Mouse (Mus musculus): ENCODE measurements around the gene Map3k15. TPM values are rescaled to one million over a fixed set of nuclear protein-coding genes. Genes with fewer than 3 reads are reported as not detected.

Gene Map3k15
- 1 to 10 TPM; 1.4 to 1.5 TPM for total RNA-seq (2021)

DNA sequence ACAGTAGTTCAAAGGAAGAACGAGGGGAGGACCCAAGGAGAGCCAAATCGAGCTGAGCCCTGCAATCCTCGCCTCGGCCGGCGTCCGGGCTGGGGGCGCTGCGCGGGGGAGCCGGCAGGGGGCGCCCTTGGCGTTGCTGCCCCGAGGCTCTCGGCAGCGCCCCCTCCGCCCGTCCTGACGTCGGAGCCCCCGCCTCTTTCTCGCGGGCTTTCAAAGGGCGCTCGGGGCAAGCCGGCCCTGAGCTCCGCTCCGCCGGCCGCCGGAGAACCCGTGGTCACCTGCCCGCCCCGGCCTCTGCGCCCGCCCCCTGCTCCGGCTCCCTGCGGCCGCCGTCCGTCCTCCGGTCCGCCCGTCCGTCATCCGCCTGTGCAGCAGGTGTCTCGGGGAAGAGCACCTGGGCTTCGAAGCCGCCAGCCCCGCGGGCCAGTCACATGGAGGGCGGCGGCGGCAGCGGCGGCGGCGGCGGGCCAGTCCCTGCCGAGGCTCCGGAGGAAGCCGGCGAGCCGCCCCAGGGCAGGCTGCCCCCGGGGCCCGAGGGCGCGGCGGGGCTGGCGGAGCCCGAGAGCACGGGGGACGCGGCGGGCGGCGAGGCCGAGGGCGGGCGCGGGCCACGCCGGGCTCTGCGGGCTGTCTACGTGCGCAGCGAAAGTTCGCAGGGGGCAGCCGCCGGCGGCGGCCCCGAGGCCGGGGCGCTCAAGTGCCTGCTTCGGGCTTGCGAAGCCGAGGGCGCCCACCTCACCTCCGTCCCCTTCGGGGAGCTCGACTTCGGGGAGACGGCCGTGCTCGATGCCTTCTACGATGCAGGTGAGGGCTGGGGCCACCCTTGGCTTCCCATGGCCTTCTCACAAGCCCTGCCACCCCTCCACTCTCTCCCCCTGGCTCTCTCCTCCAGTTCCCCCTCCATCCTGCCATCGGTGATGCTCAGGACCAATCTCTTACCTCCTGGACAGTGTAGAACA is at the start of gene Map3k15:
Gene Map3k15, plus strand, starts transcription at position 432 of the 959 bp plus-strand sequence.
- peak; percentile 31 to 36 for DNase-seq (ENCODE audit: extremely low spot score in 1 of 2, low spot score in 1 of 2)

DNA sequence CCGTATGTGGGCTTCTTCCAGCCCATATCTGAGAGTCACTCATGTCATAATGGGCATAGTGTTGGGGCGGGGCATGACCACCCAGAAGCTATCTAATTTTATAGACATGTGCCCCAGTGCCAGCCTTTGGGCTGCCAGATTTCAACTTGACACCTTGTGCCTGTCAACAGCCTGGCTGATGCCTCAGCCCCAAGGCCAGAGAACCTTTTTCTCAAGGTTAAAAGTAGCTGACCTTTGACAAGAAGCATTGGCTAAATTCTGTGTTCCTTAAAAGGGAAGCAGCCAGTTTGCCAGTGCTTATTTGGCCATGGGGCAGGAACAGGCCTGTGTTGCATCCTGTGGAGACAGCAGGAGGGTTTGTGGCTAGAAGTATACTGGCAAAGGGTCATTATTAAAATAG is 45.7 kb upstream of the Map3k15 start:
- no peak for DNase-seq (ENCODE audit: extremely low spot score in 1 of 2, low spot score in 1 of 2)

DNA sequence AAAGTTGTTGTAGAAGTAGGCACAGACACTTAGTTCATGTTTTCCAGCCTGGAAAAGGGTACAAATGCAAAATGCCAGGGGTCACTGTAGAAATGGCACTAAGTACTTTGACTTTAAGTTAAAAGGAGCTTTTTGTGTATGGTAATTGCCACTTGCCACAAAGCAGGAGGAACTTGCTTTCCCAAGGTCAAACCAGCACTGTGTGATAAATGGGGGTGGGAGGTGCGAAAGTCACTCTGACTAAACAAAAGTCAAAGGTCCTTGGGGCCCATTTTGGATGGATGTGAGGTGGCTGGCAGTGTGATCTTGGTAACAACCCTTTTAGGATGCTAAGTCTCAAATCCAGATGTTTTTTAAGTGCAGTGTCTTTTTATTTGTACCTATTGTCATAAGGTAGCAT is 44.6 kb upstream of the Map3k15 start:
- no peak for DNase-seq (ENCODE audit: extremely low spot score in 1 of 2, low spot score in 1 of 2)

DNA sequence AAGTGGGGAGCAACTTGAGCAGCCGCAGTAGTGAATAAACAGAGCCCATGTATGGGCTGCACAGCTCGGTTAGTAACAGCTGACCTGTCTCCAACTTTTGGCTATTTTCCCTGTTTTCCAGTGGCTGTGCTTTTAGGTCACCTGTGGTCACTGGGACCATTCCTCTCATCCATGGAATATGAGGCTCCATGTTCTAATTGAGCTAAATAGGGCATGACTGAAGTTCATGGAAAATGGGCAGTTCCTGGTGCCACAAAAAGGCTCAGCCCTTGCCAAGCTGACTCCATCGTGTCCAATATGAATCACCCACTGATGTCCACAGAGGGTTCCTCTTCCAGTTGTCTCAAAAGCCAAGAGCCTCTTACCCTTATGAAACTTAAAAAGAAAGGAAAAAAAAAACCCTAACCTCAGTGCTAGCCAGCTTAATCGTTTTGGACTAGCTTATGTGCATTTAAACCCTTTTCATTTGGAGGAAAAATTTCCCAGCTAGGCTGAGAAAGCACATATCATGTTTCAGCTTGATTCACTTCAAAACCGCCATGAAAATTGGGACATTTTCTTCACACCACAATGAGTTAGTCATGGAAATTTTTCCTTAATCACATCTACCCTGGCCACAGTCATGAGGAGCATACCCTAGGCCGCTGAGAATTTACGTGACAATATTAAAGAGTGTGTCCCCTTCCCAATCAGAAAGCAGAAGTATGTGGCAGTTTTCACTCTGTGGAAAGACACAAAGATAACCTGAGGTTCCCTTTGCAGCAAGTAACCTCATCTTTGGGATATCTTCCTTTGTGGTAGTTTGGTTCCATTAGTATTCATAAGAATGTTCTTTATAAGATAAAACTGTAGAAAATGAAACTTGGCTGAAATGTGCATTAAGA is 34.4 kb upstream of the Map3k15 start:
- DNase-seq (ENCODE audit: extremely low spot score in 1 of 2, low spot score in 1 of 2) = no peak

DNA sequence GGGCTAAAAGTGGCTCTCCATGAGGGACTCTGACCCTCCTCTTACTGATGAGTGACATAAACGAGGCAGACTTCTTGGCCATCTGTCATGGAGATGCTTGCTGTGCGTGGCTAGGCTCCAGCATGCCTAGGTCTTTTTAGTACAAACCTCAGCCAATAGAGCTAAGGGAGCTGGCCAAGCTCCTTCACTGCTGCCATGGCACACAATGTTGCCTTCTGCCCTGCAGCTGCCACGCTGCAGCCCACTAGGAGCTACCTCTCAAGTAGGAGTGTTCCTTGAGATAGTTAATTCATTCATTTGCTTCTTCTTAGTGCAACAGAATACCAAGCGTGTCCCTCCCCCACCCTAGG is 33.8 kb upstream of the Map3k15 start:
- no peak for DNase-seq (ENCODE audit: extremely low spot score in 1 of 2, low spot score in 1 of 2)

DNA sequence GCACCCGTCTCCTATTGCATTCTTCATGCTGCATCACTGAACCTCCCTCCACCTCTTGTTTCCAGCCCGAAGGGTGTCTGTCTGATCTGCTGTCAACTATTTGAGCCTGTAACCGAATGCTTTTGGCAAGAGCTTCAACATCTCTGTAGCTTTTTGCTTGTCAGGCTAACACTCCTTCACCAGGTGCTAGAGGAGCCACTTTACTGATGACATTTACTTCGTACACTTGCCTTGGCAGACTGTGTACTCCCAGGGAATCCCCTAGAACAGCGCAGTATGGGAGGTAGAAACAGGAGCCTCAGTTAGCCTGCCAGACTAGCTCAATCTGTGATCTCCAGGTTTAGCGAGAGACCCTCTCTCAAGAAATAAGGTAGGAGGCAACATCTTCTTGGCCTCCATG is 32.8 kb upstream of the Map3k15 start:
- DNase-seq (ENCODE audit: extremely low spot score in 1 of 2, low spot score in 1 of 2) = no peak

DNA sequence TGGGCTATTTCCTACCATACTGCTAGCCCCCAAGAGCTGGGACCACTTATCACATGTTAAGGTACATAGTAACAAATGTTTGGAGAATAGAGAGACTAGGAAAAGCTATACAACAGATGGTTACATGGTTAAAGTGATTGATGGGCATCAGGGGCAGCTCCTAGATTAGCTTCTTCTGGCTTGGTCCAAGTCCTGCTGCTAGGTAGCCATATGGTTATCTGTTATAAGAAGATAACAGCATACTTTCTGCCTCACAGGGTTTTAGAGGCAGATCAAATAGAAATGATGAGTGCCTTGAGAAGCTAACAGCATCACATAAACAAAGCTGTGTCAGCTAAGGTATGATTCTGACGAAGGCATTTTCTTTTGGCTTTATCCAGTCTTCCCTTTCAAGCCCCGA is 26.8 kb upstream of the Map3k15 start:
- DNase-seq (ENCODE audit: extremely low spot score in 1 of 2, low spot score in 1 of 2) = no peak

DNA sequence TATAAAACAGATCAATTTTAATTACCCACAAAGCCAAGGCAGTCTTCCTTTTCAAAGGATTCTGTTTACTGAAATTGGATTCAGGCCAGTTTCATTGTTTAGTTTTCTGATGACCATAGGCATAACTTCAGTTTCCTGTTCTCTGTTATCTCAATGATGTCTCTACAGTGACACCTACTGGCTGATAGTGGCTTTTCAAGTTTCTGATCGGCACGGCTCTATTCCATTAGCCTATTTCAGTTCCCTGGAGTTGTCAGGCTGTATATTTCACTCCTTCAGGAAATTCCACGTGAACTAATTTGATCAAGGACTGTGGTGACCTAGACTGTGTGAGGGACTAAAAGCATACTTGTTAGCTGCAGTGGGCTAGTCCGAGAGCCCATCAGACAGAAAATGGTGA is 25.0 kb upstream of the Map3k15 start:
- peak in 1 of 2 experiments; percentile 57 for DNase-seq (ENCODE audit: extremely low spot score in 1 of 2, low spot score in 1 of 2)

DNA sequence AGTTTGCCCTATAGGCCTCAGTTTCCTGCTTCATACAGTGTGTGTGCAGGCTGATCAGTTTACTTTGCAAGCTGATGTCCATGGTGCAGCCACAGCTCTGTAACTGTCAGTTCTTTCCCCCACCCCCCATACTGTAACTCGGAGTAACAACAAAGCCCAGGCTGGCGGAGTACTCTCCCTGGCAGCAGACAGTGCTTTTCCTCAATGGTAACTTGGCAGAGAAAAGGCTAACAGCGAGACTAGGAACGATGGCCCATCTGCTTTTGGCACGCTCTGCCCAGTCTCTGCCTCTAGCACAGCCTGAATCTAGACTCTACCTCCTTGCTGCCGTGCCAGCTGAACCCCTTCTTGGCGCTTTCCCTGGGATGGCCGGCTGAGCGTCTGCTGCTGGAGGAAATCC is 24.3 kb upstream of the Map3k15 start:
- peak; percentile 10 to 14 for DNase-seq (ENCODE audit: extremely low spot score in 1 of 2, low spot score in 1 of 2)

DNA sequence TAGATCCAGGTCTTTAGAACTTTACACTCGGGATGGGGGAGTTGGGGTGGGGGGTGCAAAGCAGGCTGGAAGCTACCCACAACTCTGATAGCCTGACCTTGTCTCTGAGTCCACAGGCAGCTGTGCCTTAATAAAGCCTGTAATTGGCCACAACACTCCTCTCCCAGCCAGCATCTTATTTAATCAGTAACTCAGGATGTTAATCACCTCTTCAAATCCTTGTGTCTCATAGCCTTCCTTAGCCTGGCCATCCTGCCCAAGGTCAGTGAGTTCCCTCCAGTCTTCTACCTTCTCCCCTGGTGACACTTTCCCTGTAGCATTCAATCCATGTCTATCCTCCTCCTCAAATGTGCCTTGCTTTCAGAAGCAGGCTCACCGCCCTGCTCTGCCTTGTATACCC is 19.2 kb upstream of the Map3k15 start:
- DNase-seq (ENCODE audit: extremely low spot score in 1 of 2, low spot score in 1 of 2) = no peak

DNA sequence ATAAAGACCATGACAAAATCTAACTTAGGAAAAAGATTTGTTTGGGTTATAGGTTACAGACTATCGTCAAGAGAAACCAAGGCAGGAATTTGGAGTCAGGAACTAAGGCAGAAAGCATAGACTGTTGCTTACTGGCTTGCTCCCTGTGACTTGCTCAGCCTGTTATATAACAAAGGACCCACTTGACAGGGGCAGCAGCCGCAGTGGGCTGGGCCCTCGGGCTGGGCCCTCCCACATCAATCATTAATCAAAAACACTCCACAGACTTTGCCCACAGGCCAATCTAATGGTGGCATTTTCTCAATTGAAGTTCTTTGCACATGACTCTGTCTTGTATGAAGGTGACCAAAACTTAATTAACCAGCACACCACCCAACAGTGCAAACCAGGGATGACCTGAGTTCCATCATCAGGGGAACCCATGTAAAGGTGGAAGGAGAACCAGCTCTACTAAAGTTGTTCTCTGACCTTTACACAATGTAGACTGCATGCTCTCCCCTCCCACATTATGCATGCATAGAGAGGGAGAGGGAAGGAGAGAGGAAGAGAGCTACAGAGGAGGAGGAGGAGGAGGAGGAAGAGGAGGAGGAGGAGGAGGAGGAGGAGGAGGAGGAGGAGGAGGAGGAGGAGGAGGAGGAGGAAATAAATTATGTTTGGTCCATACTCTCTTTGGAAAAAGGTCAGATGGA is 17.0 kb upstream of the Map3k15 start:
- DNase-seq (ENCODE audit: extremely low spot score in 1 of 2, low spot score in 1 of 2) = no peak

DNA sequence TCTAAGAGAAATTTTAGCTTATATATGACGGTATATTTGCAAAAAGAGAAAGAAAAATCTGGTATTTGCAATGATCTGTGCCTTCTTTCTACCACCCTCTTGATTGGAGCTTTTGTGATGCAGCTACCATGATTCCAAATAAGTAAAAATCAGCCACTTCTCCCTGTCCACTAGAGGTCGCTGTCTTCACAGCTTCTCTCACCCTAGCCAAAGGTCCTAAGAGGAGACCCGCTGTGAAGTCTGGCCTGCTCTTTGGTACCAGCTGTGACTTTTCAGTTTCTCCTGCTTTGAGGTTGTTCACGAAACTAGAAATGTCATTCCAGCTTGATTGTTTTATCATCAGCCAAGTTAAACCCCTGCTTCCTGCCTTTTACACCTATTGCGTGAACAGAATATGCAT is 14.5 kb upstream of the Map3k15 start:
- no peak for DNase-seq (ENCODE audit: extremely low spot score in 1 of 2, low spot score in 1 of 2)

DNA sequence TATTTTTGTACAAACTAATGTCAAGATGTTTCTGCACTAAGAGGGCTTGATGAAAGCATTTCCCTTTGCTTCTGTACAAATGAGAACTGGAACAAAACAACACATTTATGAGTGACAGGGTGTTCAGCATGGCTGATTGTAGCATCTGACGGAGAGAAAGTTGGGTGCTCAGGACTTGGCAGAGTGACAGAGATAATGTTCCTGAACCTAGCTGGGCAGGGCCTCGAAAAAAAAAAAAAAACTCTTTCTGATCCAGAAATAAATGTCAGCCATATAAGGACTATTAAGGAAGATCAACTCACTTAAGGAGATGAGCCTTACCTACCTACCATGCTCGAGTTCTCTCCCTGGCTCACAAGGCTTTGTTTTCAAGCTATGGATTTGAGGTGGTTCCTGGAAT is 12.0 kb upstream of the Map3k15 start:
- DNase-seq (ENCODE audit: extremely low spot score in 1 of 2, low spot score in 1 of 2) = no peak

DNA sequence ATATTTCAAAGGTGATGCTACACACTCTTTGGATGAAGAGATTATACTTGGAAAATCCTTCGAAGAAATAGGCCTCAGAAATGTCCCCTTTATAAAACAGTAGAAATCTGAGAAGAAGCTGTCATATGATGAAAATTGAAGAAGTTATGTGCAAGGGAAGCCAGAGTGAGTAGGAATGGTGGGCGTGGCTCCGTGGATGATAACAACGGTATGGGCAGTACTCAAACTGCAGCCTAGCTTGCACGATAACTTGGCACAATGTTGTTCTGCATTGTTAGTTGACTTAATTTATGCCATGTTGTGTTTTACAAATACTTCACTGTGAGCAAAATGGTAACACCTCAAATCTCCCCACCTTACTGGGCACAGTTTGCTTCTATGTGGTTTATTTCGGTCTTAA is 7.6 kb downstream of the Map3k15 start:
- no peak for DNase-seq (ENCODE audit: extremely low spot score in 1 of 2, low spot score in 1 of 2)

DNA sequence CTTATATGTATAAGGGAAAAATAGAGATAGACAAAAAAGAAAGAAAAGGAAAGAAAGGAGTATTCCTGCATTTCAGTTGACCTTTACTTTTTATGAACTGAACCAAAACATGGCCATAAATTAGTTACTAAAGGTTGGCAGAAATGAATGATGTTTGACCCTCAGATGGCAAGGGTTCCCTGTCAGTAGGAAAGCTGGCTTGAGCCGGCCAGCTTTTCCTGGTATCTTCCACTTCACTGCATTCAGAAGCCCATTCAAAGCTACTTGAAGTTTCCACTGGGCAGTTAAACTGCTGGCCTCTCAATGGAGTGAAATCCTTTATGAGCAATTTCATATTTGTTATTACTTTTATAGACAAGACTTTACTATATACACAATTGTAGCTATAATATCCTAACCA is 65.1 kb downstream of the Map3k15 start:
- no peak for DNase-seq (ENCODE audit: extremely low spot score in 1 of 2, low spot score in 1 of 2)

DNA sequence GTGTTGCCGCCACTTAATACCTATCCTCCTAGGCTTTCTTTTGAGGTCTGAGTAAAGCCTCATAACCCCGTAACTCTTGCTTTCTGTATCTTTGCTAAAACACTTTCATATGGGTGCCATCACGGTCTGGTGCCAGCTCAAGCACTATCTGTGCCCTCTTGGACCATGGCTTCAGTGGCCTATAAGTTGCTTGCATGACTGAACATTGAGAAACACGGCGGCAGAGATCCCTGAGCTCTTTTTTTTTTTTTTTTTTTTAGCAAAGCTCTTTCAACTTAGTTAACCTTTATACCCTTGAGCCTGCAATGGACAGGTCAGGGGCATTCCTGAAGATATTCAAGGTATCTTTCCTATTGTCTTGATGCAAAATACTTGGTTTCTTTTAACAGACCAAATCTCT is 66.4 kb downstream of the Map3k15 start:
- no peak for DNase-seq (ENCODE audit: extremely low spot score in 1 of 2, low spot score in 1 of 2)

DNA sequence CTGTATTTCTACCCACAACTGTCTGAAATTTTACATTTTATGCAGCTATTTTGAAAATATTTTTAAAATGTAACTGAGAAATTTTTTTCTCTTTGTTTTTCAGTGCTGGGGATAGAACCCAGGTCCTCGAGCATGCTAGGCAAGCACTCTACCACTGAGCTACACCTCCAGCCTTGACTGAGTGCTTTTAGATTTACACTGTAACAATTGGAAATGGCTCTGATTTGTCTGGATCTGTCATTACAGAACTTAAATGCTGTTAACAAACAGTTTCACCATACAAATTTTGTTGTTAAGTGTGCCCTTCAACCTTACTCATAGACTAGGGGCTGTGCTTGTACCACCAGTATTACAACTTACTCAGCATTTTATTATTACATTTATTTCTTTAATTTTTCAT is 103.7 kb downstream of the Map3k15 start:
- no peak for DNase-seq (ENCODE audit: extremely low spot score in 1 of 2, low spot score in 1 of 2)

DNA sequence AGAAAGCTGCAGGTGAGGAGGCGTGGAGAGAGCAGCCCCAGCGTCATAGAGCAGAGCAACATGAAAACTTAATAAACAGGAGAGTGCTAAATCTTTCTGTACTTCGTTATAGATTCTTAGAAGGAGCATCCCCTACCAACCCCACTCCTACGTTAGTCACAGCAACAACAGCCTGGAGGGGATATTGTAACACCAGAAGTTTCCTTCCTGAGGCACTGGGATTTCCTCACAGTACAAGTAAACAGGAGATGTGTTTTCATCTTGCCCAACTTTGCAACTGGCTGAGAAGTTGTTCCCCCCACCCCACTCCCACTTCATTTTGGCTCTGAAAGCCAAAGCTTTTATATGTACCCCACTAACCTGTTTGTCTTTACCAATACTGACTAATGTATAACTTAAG is 119.6 kb downstream of the Map3k15 start:
- no peak for DNase-seq (ENCODE audit: extremely low spot score in 1 of 2, low spot score in 1 of 2)

DNA sequence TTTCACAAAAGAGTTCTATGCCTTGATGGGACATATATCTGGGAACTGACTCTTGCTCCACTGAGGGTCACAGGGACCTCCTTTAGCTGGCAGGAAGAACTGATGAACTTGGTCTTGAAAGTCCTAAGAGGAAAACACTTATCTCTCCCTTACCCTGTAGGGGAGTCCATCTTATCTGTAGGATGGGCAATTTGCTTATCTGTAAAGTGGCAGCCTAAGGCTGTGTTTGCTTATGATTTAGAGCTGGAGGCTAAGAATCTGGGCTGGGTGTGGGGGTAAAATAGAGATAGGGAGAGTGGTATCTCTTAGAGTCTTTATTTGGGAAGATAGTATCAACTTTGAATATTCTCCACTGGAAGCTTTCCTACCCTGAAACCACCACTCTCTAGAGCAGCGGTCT is 125.5 kb downstream of the Map3k15 start:
- DNase-seq (ENCODE audit: extremely low spot score in 1 of 2, low spot score in 1 of 2) = no peak

DNA sequence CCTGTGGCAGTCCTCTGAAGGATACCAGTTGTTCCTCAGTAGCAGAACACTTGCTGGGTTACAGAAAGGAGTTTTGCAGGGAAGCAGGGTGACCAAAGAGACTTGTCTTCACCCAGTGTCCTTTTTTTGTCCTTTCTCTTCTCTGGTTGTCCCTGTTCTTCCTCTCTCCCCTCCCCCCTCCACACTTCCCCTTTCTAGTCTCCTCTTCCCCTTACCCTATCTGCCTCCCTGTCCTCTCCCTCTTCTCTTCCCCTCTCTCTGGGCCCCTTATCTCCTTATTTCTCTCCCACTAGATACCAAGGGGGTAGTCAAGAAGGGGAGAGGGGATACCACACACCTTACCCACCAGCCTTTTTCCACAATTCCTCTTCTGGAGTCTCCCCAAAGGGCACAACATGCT is 127.8 kb downstream of the Map3k15 start:
- DNase-seq (ENCODE audit: extremely low spot score in 1 of 2, low spot score in 1 of 2) = no peak

DNA sequence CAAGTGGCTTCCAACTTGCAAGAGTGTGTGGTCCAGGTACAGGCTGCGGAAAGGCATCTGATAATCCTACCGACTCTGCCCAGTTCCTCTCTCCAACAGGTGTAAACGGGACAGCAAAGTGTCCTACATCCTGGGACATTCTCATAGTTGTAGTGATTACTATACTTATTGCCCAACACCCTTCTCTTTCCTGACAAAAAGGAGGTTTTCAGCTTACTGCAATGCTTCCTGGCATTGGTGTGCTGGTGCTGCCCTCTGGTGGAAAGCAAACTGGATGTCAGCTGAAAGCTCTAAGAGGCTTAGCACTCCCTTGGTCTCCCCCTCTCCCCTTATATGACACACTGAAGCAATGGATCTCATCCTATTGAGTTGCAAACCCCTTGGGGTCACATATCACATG is 128.4 kb downstream of the Map3k15 start:
- peak in 1 of 2 experiments; percentile 71 for DNase-seq (ENCODE audit: extremely low spot score in 1 of 2, low spot score in 1 of 2)
